Mouse (Mus musculus): ENCODE data around the gene Agtpbp1. TPM values are rescaled to one million over a fixed set of nuclear protein-coding genes. Genes with fewer than 3 reads are reported as not detected.

Agtpbp1 gene
- polyA plus RNA-seq, 1 experiment = 5.1 TPM

DNA sequence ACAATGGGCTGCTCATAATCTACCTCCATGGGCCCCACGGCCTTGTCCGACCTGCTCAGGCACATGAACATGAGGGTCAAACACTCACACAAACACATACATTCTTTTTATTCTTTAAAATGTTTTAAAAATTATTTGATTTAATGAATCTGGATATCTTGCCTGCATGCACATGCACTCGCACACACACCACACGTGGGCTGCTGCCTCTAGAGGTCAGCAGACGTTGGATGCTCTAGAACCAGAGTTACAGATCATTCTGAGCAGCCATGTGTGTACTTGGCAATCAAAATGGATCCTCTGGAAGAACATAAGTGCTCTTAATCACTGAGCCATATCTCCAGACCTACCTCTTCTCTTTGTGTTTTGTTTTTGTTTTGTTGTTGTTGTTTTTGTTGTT lies 112.8 kb downstream of the Agtpbp1 start:
- no peaks in the 10 kb centered on the region for H3K27me3 ChIP-seq (ENCODE audit: control insufficient read depth, insufficient read depth, low read length)
- H3K36me3 ChIP-seq (ENCODE audit: control insufficient read depth, insufficient read depth, low read length) = peaks cover 12% of the 10 kb centered on the region
- 90% methylated on average over 5 of the region's 5 CpGs for WGBS
- no peak for DNase-seq (ENCODE audit: low read depth in 1 of 2, low spot score in 2 of 2)
- no peaks in the 10 kb centered on the region for H3K4me1 ChIP-seq (ENCODE audit: control insufficient read depth, insufficient read depth, insufficient read length)
- no peak overlapping the region for H3K27ac ChIP-seq (ENCODE audit: insufficient read depth, low read length)
- TF ChIP-seq POLR2A (IDR thresholded peaks at IDR 0.05; ENCODE audit: low read depth, low read length) (no peak), CTCF (IDR thresholded peaks at IDR 0.05; ENCODE audit: extremely low read depth, insufficient read depth, insufficient read length, insufficient replicate concordance) (no peak)
- H3K4me3 ChIP-seq (ENCODE audit: extremely low read depth, insufficient read depth, insufficient read length) = no peak overlapping the region

GRCm38 (mm10) chr13:59469701-59470100 lies 115.3 kb downstream of the Agtpbp1 start:
- WGBS = 91% methylated on average over 5 of the region's 5 CpGs
- H3K27me3 ChIP-seq (ENCODE audit: control insufficient read depth, insufficient read depth, low read length) = no peaks in the 10 kb centered on the region
- no peak overlapping the region for H3K27ac ChIP-seq (ENCODE audit: insufficient read depth, low read length)
- DNase-seq (ENCODE audit: low read depth in 1 of 2, low spot score in 2 of 2) = no peak
- H3K4me3 ChIP-seq (ENCODE audit: extremely low read depth, insufficient read depth, insufficient read length) = no peak overlapping the region
- H3K36me3 ChIP-seq (ENCODE audit: control insufficient read depth, insufficient read depth, low read length) = peaks cover 4% of the 10 kb centered on the region
- TF ChIP-seq POLR2A (IDR thresholded peaks at IDR 0.05; ENCODE audit: low read depth, low read length) (no peak), CTCF (IDR thresholded peaks at IDR 0.05; ENCODE audit: extremely low read depth, insufficient read depth, insufficient read length, insufficient replicate concordance) (no peak)
- H3K4me1 ChIP-seq (ENCODE audit: control insufficient read depth, insufficient read depth, insufficient read length) = no peaks in the 10 kb centered on the region

DNA sequence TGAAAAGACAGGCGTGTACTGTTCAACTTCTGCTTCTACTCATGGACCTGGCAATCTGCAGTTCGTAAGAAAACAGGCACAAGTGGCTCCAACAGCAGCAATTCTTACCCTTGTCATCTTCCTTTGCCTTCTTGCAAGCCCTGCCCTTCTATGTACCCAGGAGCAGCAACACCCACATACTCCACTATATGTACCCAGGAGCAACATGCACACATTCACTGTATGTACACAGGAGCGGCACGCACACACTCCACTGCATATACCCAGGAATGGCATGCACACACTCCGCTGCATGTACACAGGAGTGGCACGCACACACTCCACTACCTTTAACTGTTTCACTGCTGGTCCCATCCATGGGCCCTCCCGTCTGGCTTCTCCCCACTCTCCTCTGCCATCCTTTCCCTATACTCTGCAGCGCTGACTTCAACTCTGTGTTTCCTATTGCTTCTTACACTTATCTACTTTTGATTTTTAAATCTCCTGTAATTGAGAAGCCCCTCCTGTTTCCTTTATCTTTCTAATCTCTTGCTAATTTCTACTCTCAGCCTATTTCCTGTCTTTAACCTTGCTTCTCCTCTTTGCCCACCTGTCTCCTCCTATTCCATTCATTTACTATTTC lies 116.7 kb downstream of the Agtpbp1 start:
- H3K27me3 ChIP-seq (ENCODE audit: control insufficient read depth, insufficient read depth, low read length) = no peaks in the 10 kb centered on the region
- 80% methylated on average over 8 of the region's 8 CpGs for WGBS
- TF ChIP-seq CTCF (IDR thresholded peaks at IDR 0.05; ENCODE audit: extremely low read depth, insufficient read depth, insufficient read length, insufficient replicate concordance) (no peak), POLR2A (IDR thresholded peaks at IDR 0.05; ENCODE audit: low read depth, low read length) (no peak)
- no peak for DNase-seq (ENCODE audit: low read depth in 1 of 2, low spot score in 2 of 2)
- H3K36me3 ChIP-seq (ENCODE audit: control insufficient read depth, insufficient read depth, low read length) = peaks cover 5% of the 10 kb centered on the region
- H3K4me3 ChIP-seq (ENCODE audit: extremely low read depth, insufficient read depth, insufficient read length) = no peak overlapping the region
- H3K4me1 ChIP-seq (ENCODE audit: control insufficient read depth, insufficient read depth, insufficient read length) = no peaks in the 10 kb centered on the region
- H3K27ac ChIP-seq (ENCODE audit: insufficient read depth, low read length) = no peak overlapping the region

DNA sequence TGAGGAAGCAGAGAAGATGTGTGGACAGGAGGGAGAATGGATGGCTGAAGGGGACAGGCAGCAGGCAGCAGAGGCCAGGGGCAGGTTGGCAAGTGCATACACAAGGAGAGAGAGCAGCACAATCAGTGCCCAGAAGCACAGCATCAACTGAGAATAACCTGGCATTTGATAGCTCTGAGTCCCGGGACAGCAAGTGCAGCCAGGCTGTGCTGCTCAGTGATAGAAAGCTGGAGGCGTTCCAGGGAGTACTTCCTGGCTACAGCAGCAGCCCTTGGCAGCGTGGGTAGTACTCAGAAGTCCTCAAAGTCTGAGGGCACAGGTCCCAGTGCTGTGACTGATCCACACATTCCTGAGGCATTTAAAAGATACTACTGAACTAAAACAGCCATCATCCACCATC lies 117.4 kb downstream of the Agtpbp1 start:
- no peak for TF ChIP-seq POLR2A (IDR thresholded peaks at IDR 0.05; ENCODE audit: low read depth, low read length)
- TF ChIP-seq CTCF (IDR thresholded peaks at IDR 0.05; ENCODE audit: extremely low read depth, insufficient read depth, insufficient read length, insufficient replicate concordance) = no peak
- no peak for DNase-seq (ENCODE audit: low read depth in 1 of 2, low spot score in 2 of 2)
- Histone ChIP-seq H3K4me3 (ENCODE audit: extremely low read depth, insufficient read depth, insufficient read length) (no peak overlapping the region), H3K27me3 (ENCODE audit: control insufficient read depth, insufficient read depth, low read length) (no peaks in the 10 kb centered on the region), H3K36me3 (ENCODE audit: control insufficient read depth, insufficient read depth, low read length) (peaks cover 7% of the 10 kb centered on the region), H3K27ac (ENCODE audit: insufficient read depth, low read length) (no peak overlapping the region), H3K4me1 (ENCODE audit: control insufficient read depth, insufficient read depth, insufficient read length) (no peaks in the 10 kb centered on the region)
- 49% methylated on average over 3 of the region's 3 CpGs for WGBS

DNA sequence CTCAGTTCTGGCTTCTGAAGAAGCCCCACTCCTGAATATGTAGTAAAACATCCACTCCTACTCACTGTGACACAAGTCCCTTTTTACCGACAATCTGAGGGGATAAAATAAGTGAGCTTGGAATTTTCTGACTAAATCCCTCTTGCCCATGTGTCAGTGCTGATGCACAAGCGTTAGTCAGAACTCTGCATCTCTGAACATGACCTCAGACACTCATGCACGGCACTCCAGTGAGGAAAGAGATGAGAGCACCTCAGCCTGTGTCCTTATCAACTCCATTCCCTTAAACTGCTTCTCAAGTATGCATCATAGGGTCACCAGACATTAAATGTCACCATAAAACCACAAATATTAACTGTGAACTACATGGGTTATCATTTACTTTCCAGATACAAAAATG lies 124.1 kb downstream of the Agtpbp1 start:
- TF ChIP-seq POLR2A (IDR thresholded peaks at IDR 0.05; ENCODE audit: low read depth, low read length) (no peak), CTCF (IDR thresholded peaks at IDR 0.05; ENCODE audit: extremely low read depth, insufficient read depth, insufficient read length, insufficient replicate concordance) (no peak)
- peaks cover 8% of the 10 kb centered on the region for H3K36me3 ChIP-seq (ENCODE audit: control insufficient read depth, insufficient read depth, low read length)
- H3K27me3 ChIP-seq (ENCODE audit: control insufficient read depth, insufficient read depth, low read length) = no peaks in the 10 kb centered on the region
- 90% methylated on average over 3 of the region's 3 CpGs for WGBS
- no peak for DNase-seq (ENCODE audit: low read depth in 1 of 2, low spot score in 2 of 2)
- H3K4me3 ChIP-seq (ENCODE audit: extremely low read depth, insufficient read depth, insufficient read length) = no peak overlapping the region
- no peaks in the 10 kb centered on the region; the same call in 1 of the 2 replicates for H3K4me1 ChIP-seq (ENCODE audit: control insufficient read depth, insufficient read depth, insufficient read length)
- H3K27ac ChIP-seq (ENCODE audit: insufficient read depth, low read length) = no peak overlapping the region

- Histone ChIP-seq H3K27me3 (ENCODE audit: control insufficient read depth, insufficient read depth, low read length) (no peaks in the 10 kb centered on the region), H3K36me3 (ENCODE audit: control insufficient read depth, insufficient read depth, low read length) (peaks cover 9% of the 10 kb centered on the region), H3K4me3 (ENCODE audit: extremely low read depth, insufficient read depth, insufficient read length) (no peak overlapping the region), H3K27ac (ENCODE audit: insufficient read depth, low read length) (peak overlapping the region; percentile 45), H3K4me1 (ENCODE audit: control insufficient read depth, insufficient read depth, insufficient read length) (no peaks in the 10 kb centered on the region; the same call in 1 of the 2 replicates)
- TF ChIP-seq CTCF (IDR thresholded peaks at IDR 0.05; ENCODE audit: extremely low read depth, insufficient read depth, insufficient read length, insufficient replicate concordance) (no peak), POLR2A (IDR thresholded peaks at IDR 0.05; ENCODE audit: low read depth, low read length) (no peak)
- peak in 1 of 2 experiments; percentile 14 for DNase-seq (ENCODE audit: low read depth in 1 of 2, low spot score in 2 of 2)
- WGBS = 13% methylated on average over 1 of the region's 1 CpGs
Observed at GRCm38 (mm10) chr13:59456203-59456602, 128.8 kb downstream of the Agtpbp1 start.

DNA sequence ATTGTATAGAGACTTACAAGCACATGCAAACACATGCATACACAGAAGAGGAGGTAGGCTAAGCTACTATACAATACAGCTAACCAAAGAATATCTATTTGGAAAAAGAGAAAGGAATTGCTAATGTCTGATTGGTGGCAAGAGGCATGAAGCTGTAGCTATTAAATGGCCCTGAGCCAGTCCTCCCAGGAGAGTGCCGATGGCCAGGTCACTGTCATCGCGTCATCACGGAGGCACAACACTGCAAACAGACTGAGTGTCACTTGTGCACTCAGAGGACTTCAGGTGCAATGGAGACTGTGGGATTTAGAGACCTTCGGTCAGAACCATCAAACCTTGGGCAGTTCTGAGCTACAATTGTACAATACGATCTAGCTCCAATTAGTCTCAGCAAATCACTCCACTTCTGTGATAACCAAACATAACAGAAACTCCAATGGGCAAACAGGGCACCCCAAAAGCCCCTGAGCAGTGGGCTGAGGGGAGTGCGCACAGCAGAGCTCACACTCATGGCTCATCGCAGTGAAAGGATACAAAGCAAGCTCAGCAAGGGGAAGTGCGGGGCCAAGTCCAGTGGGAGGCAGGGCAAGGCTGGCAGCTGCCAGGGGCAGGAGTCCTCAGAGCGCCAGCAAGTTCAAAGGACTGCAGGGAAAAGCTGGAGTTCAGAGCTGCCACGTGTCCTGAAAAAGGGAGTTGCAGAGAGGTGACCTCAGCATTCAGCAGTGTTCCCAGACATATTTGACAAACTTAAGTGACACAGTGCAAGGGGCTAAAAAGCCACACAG lies 130.8 kb downstream of the Agtpbp1 start:
- H3K36me3 ChIP-seq (ENCODE audit: control insufficient read depth, insufficient read depth, low read length) = peaks cover 8% of the 10 kb centered on the region
- TF ChIP-seq POLR2A (IDR thresholded peaks at IDR 0.05; ENCODE audit: low read depth, low read length) (no peak), CTCF (IDR thresholded peaks at IDR 0.05; ENCODE audit: extremely low read depth, insufficient read depth, insufficient read length, insufficient replicate concordance) (no peak)
- no peak for DNase-seq (ENCODE audit: low read depth in 1 of 2, low spot score in 2 of 2)

More for the DNA sequence above, 130.8 kb downstream of the Agtpbp1 start:
- Histone ChIP-seq H3K27ac (ENCODE audit: insufficient read depth, low read length) (no peak overlapping the region), H3K4me1 (ENCODE audit: control insufficient read depth, insufficient read depth, insufficient read length) (no peaks in the 10 kb centered on the region; the same call in 1 of the 2 replicates), H3K27me3 (ENCODE audit: control insufficient read depth, insufficient read depth, low read length) (no peaks in the 10 kb centered on the region), H3K4me3 (ENCODE audit: extremely low read depth, insufficient read depth, insufficient read length) (no peak overlapping the region)
- 92% methylated on average over 11 of the region's 11 CpGs for WGBS
